Mouse (Mus musculus) midbrain, embryonic 11.5 days (tissue): ENCODE measurements around the gene Ssr3. TPM values are rescaled to one million over a fixed set of nuclear protein-coding genes. Genes with fewer than 3 reads are reported as not detected.
"Not testable (repeated sequence)": the region's sequence is repeated elsewhere in the genome, so short reads cannot be mapped to it uniquely, and the experiment has no call there.

Experiments used
- ATAC-seq: fragments of 200-750 bp; cut with Nextera tagmentation; 2 replicates; pipeline ENCODE4 v1.8.0; 2017; ENCODE audit warnings: moderate TSS enrichment, moderate library complexity; ENCODE audit not compliant: low FRiP score
- DNase-seq: peaks from one replicate; pipeline ENCODE4 v3.0.0; 2015; ENCODE audit warnings: low spot score; ENCODE audit errors: missing footprints
- H3K27ac ChIP-seq: fragments of 300-500 bp; sonication (generic); 2 replicates; pipeline ENCODE4 v1.5.1; 2014; ENCODE audit warnings: low read depth, low read length
- H3K27me3 ChIP-seq: fragments of 300-500 bp; sonication (generic); 2 replicates; pipeline ENCODE4 v1.6.1; 2014; ENCODE audit warnings: mild to moderate bottlenecking, low read length, moderate library complexity, mixed read lengths; ENCODE audit not compliant: control insufficient read depth, insufficient read depth
- H3K36me3 ChIP-seq: fragments of 300-500 bp; sonication (generic); 2 replicates; pipeline ENCODE4 v1.6.1; 2014; ENCODE audit warnings: mild to moderate bottlenecking, low read length, moderate library complexity, mixed read lengths; ENCODE audit not compliant: control insufficient read depth, insufficient read depth
- H3K4me1 ChIP-seq: fragments of 300-500 bp; sonication (generic); 2 replicates; pipeline ENCODE4 v1.6.1; 2014; ENCODE audit warnings: low read length; ENCODE audit not compliant: control insufficient read depth, insufficient read depth
- H3K4me2 ChIP-seq: fragments of 300-500 bp; sonication (generic); 2 replicates; pipeline ENCODE4 v1.6.1; 2014; ENCODE audit warnings: mild to moderate bottlenecking, moderate library complexity
- H3K4me3 ChIP-seq: fragments of 300-500 bp; sonication (generic); 2 replicates; pipeline ENCODE4 v1.5.1; 2014; ENCODE audit warnings: low read depth, low read length
- H3K9ac ChIP-seq: fragments of 300-500 bp; sonication (generic); 2 replicates; pipeline ENCODE4 v1.6.1; 2014; ENCODE audit warnings: low read length
- H3K9me3 ChIP-seq: fragments of 300-500 bp; sonication (generic); 2 replicates; pipeline ENCODE4 v1.6.1; 2016; ENCODE audit warnings: low read length; ENCODE audit not compliant: control insufficient read depth
- WGBS: fragments of 180-500 bp; shearing (Covaris S2); extraction: QIAGEN DNeasy Blood & Tissue Kit; methylation state at CpG from one replicate; pipeline ENCODE4 v1.1.7; 2014; 5-methylcytosine and 5-hydroxymethylcytosine counted together
- polyA plus RNA-seq: library from polyadenylated mRNA; unstranded; fragments of >200 nt; fragmentation: Nextera tagmentation; extraction: Ambion mirVana; gene quantifications from 2 replicates; pipeline ENCODE4 v1.2.1, GENCODE M21; 2014

The Ssr3 gene
- polyA plus RNA-seq, 1 experiment from 2014 or later: 295 TPM

DNA sequence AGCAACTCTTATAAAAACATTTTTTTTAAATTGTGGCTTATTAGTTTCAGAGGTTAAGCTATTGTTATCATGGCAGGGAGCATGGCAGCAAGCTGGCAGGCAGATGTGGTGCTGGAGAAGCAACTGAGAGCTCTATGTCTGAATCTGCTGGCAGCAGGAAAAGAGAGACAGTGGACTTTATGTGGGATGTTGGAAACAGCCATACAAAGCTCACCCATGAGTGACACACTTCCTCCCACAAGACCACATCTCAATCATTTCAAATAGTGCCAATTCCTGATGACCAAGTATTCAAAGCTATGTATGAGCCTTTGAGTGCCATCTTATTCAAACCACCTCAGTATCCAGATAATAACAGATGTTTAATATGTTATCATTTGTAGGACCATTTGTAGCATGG lies 15.5 kb upstream of the Ssr3 start:
- Histone ChIP-seq H3K4me2 (no peak overlapping the region), H3K27me3 (no peaks in the 10 kb centered on the region), H3K9ac (no peak overlapping the region), H3K36me3 (no peaks in the 10 kb centered on the region), H3K27ac (no peak overlapping the region), H3K9me3 (no peaks in the 10 kb centered on the region), H3K4me1 (no peaks in the 10 kb centered on the region), H3K4me3 (no peak overlapping the region)
- no peak for ATAC-seq
- DNase-seq: no peak

DNA sequence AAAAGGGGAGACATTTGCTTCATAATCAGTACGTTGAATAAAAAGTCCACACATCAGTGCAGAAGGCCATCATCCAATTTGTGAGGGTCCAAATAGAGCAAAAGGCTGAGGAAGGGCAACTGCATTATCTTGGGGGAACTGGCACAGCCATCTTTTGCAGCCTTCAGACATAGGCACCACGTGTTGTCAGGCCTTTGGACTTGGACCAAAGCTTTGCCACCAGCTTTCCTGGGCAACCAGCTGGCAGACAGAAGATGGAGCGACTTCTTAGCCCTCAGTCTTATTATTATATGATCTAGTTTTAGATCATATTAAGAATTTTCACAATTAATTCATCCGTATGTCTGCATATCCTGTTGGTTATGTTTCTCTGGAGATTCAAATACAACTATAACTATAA lies 13.4 kb upstream of the Ssr3 start:
- no peak for ATAC-seq
- Histone ChIP-seq H3K36me3 (no peaks in the 10 kb centered on the region), H3K4me1 (no peaks in the 10 kb centered on the region), H3K9me3 (no peaks in the 10 kb centered on the region), H3K27ac (no peak overlapping the region), H3K4me2 (no peak overlapping the region), H3K4me3 (no peak overlapping the region), H3K27me3 (no peaks in the 10 kb centered on the region), H3K9ac (no peak overlapping the region)
- no peak for DNase-seq
- WGBS: 80% methylated on average over 4 of the region's 4 CpGs

DNA sequence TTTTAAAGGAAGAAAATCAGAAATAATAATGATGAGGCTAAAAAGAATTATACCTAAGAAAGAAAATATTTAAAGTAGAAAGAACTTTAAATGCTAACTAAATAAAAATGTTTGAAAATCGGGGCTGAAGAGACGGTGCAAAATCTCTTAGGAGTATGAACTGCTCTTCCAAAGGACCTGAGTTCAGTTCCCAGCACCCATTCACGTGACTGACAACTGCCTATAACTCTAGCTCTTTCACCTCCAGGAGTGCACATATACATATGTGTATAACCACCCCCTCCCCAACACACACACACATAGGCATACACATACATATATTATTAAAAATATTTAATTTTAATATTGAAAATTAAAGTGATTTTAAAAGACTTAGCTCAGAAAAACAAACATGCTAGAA lies 5.1 kb upstream of the Ssr3 start:
- H3K4me1 ChIP-seq: no peaks in the 10 kb centered on the region
- no peaks in the 10 kb centered on the region for H3K9me3 ChIP-seq
- no peak overlapping the region for H3K27ac ChIP-seq
- H3K9ac ChIP-seq: no peak overlapping the region
- no peaks in the 10 kb centered on the region for H3K27me3 ChIP-seq
- H3K36me3 ChIP-seq: no peaks in the 10 kb centered on the region
- ATAC-seq: no peak
- 85% methylated on average over 3 of the region's 3 CpGs for WGBS
- H3K4me3 ChIP-seq: no peak overlapping the region
- no peak for DNase-seq
- no peak overlapping the region for H3K4me2 ChIP-seq

DNA sequence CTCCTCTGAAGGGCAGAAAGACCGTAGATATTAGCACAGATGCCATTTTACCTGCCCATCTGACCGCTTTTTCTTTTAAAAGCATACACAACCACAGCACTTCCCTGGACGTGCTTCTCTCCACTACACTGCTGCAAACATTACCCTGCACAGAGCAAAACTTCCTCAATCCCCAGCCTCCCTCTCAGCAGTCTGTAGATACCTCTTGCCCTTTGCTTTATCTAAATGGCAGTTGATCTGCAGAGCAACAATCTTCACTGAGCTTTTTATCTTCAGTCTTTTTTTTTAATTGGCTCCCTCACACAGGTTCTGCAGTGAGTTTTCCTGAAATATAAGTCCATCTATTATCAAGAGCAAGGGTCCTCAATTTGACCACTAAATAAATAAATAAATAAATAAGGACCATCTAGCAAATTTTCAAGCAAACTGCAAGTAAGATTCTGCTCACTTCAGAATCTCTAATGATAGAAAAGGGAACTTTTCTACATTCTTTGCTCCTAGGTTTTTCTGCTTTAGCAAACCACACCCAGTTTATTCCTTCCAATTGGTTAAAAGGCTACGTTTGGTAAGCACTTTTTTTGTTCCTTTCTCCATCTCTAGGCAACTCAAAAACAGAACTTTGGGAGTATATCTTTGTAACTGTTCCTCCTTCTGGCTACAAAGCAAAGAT lies 4.5 kb upstream of the Ssr3 start:
- ATAC-seq (no peak), DNase-seq (peak; percentile 10)
- 81% methylated on average over 4 of the region's 4 CpGs for WGBS
- Histone ChIP-seq H3K27me3 (no peaks in the 10 kb centered on the region), H3K4me2 (no peak overlapping the region), H3K9me3 (no peaks in the 10 kb centered on the region), H3K4me3 (no peak overlapping the region), H3K27ac (no peak overlapping the region), H3K36me3 (no peaks in the 10 kb centered on the region), H3K9ac (no peak overlapping the region), H3K4me1 (no peaks in the 10 kb centered on the region)

DNA sequence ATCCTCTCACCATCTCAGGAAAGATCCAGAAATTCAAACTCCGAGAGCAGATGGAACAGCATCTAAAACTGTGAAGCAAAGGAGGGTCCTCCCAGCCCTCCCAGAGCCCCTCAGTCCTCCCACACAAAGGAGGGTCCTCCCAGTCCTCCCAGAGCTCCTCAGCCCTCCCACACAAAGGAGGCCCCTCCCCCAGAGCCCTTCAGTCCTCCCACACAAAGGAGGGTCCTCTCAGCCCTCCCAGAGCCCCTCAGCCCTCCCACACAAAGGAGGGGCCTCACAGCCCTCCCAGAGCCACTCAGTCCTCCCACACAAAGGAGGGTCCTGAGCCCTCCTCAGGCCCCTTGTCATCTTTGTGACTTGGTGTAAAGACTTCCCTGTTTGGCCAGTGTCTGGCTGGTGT lies 2.7 kb upstream of the Ssr3 start:
- WGBS: 93% methylated on average over 1 of the region's 1 CpGs
- H3K9me3 ChIP-seq, H3K4me2 ChIP-seq, H3K36me3 ChIP-seq, H3K9ac ChIP-seq, H3K4me1 ChIP-seq, H3K27me3 ChIP-seq, ATAC-seq, H3K4me3 ChIP-seq, H3K27ac ChIP-seq: not testable (repeated sequence)
- DNase-seq: peak; percentile 82

DNA sequence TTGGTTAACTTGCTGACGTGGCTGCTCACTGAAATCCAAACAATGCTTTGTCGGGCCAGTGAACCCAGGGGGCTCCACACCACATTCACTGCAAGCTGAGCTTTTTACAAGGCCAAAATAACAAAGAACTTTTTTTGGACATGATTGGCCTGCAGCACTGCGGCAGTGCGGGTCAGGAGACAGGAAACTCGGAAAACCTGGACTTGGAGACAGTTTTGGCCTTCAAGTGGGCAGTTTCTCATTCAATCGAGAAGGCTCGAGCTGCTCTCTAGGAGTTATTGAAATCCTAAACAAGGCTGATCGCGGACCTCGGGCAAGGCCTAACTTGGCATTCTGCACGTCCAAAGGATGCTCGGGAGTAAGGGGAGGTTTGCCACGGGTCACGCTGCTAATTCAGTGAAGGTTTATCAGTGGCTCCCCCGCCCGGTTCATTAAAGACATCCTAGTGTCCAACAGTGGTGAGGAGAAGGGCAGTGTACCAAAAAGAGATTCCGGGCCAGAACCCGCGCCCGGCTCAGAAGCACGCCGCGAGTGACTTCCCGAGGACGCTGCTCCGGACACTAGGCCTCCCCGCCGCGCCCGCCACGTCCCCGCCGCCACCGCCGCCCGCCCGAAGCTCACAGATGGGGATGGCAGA lies 521 bp downstream of the Ssr3 start:
- Histone ChIP-seq H3K9me3 (no peaks in the 10 kb centered on the region), H3K36me3 (peaks cover 11% of the 10 kb centered on the region), H3K4me1 (peaks cover 6% of the 10 kb centered on the region; the same call in 1 of the 2 replicates), H3K4me2 (peak overlapping the region; percentile 81), H3K27ac (peak overlapping the region; percentile 75), H3K27me3 (no peaks in the 10 kb centered on the region), H3K9ac (peak overlapping the region; percentile 91), H3K4me3 (peak overlapping the region; percentile 87)
- DNase-seq: peak; percentile 93
- ATAC-seq: peak; percentile 70
- under 1% methylated on average over 37 of the region's 37 CpGs for WGBS

DNA sequence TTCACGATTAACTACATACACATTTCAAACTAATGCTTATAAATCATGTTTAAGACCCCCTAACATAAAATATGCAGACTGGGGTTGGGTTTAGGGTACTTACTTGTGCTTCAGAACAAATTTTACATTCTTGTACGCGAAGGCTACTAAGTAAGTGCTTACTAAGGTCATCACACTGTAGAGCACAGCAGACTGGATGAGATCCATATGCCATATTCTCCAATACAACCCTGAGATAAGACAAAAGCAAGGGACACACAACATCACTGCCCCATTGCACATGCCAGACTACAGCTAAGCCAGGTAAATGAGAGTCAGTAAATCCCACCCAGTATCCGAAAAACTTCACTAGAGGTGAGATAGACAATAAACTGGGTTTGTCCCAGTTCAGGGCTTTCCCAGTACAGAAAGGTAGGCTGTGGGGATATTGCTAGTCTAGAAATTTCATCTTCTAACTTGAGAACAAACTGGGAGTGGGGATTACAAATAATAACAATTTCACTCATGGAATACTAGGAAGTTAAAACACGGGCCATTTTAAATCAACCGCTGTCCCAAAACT lies 1.1 kb downstream of the Ssr3 start:
- DNase-seq (peak; percentile 88), ATAC-seq (no peak)
- 47% methylated on average over 6 of the region's 6 CpGs for WGBS
- Histone ChIP-seq H3K27ac (peak overlapping the region; percentile 75), H3K4me2 (peak overlapping the region; percentile 81), H3K27me3 (no peaks in the 10 kb centered on the region), H3K4me1 (peaks cover 6% of the 10 kb centered on the region; the same call in 1 of the 2 replicates), H3K9ac (peak overlapping the region; percentile 91), H3K9me3 (no peaks in the 10 kb centered on the region), H3K36me3 (peaks cover 13% of the 10 kb centered on the region), H3K4me3 (peak overlapping the region; percentile 87)

DNA sequence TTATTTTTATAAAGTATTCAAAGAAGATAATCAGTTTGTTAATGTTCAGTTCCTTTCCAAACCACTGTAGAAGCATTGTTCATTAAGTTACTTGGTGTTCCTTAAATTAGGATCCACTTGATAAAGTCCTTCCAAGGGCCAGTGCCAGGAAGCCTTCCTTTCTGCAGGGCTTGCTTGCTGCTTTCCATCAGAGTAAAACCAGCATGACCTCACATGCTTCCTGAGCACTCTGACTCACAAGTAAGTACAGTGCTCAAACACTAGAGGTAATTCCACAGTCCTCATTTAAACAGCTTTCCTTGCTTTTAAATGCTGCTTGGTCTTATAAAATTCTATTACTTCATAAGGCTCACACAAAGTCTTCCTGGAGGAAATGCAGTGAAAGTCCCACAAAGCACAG lies 6.7 kb downstream of the Ssr3 start:
- Histone ChIP-seq H3K27me3 (no peaks in the 10 kb centered on the region), H3K36me3 (peaks cover 15% of the 10 kb centered on the region), H3K27ac (no peak overlapping the region), H3K9me3 (no peaks in the 10 kb centered on the region), H3K4me1 (no peaks in the 10 kb centered on the region), H3K4me2 (no peak overlapping the region), H3K9ac (no peak overlapping the region), H3K4me3 (no peak overlapping the region)
- DNase-seq: no peak
- ATAC-seq: no peak

DNA sequence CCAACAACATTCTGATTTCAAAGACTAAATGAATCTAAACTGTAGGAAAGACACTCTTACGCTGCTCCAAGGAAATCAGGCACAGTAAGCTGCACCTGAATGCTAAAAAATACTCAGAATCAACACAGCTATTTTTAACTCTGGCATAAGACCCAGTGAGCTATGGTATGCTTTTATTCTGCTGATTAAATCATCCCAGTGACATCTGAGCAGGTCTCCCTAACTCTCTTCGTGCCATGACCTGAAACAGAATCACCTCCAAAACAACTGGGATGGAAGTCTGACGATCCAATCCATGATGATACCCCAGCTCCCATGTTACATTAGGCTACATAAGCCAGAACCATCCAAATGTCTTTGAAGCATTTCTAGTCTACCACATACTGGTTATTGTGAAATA lies 8.0 kb downstream of the Ssr3 start:
- peaks cover 12% of the 10 kb centered on the region for H3K36me3 ChIP-seq
- 96% methylated on average over 3 of the region's 3 CpGs for WGBS
- H3K27ac ChIP-seq: no peak overlapping the region
- H3K4me3 ChIP-seq: no peak overlapping the region
- no peak overlapping the region for H3K9ac ChIP-seq
- H3K4me2 ChIP-seq: no peak overlapping the region
- H3K9me3 ChIP-seq: no peaks in the 10 kb centered on the region
- no peaks in the 10 kb centered on the region for H3K27me3 ChIP-seq
- DNase-seq (no peak), ATAC-seq (no peak)
- no peaks in the 10 kb centered on the region for H3K4me1 ChIP-seq
